Mouse (Mus musculus) C2C12 (cell line): ENCODE data around the gene BC049762. TPM values are rescaled to one million over a fixed set of nuclear protein-coding genes. Genes with fewer than 3 reads are reported as not detected.
A peak's percentile ranks its signal among the peaks of the same experiment; 100 is the strongest.

Source experiments
- H3K27me3 ChIP-seq: one replicate; pipeline ENCODE4 v1.6.1; 2011; ENCODE audit not compliant: control insufficient read depth, insufficient read depth, insufficient read length
- H3K36me3 ChIP-seq: one replicate; pipeline ENCODE4 v1.6.1; 2011; ENCODE audit not compliant: control insufficient read depth, insufficient read depth
- H3K4me3 ChIP-seq: one replicate; pipeline ENCODE4 v1.5.1; 2011; ENCODE audit warnings: mild to moderate bottlenecking, control low read depth; ENCODE audit not compliant: poor library complexity, insufficient read depth, severe bottlenecking
- H3K79me2 ChIP-seq: one replicate; pipeline ENCODE4 v1.6.1; 2011; ENCODE audit not compliant: control insufficient read depth, insufficient read depth
- H3K79me3 ChIP-seq: one replicate; pipeline ENCODE4 v1.6.1; 2011; ENCODE audit warnings: low read depth, control low read depth
- H3ac ChIP-seq: one replicate; pipeline ENCODE3; 2011; ENCODE audit warnings: low read depth; ENCODE audit not compliant: control insufficient read depth, insufficient read length
- CEBPB ChIP-seq: IDR thresholded peaks from one replicate; pipeline ENCODE4 v1.6.1; 2011; ENCODE audit warnings: low read depth, mild to moderate bottlenecking, control low read depth, moderate library complexity
- CTCF ChIP-seq: IDR thresholded peaks from one replicate; pipeline ENCODE4 v1.5.1; 2011; ENCODE audit not compliant: control insufficient read depth, insufficient read depth, insufficient read length
- FOSL1 ChIP-seq: IDR thresholded peaks from one replicate; pipeline ENCODE4 v1.8.0; 2011; ENCODE audit warnings: mild to moderate bottlenecking, low read length; ENCODE audit not compliant: poor library complexity, insufficient read depth, severe bottlenecking
- MAX ChIP-seq: IDR thresholded peaks from one replicate; pipeline ENCODE4 v1.6.1; 2011; ENCODE audit warnings: mild to moderate bottlenecking, control low read depth
- MYOD1 ChIP-seq: IDR thresholded peaks from one replicate; pipeline ENCODE4 v1.6.1; 2011; ENCODE audit warnings: low read depth; ENCODE audit not compliant: control insufficient read depth, insufficient read length
- MYOG ChIP-seq: IDR thresholded peaks from one replicate; pipeline ENCODE4 v1.6.1; 2011; ENCODE audit not compliant: control insufficient read depth, insufficient read length; ENCODE audit errors: extremely low read depth
- USF1 ChIP-seq: IDR thresholded peaks from one replicate; pipeline ENCODE4 v1.6.1; 2011; ENCODE audit warnings: low read depth, mild to moderate bottlenecking, control low read depth, moderate library complexity
- polyA plus RNA-seq: library from polyadenylated mRNA; unstranded; fragments of >200 nt; fragmentation: generic; extraction: Trizol; gene quantifications from one replicate; pipeline ENCODE4 v1.2.1, GENCODE M21; 2012; ENCODE audit warnings: missing spikeins

The BC049762 gene
- polyA plus RNA-seq, 1 experiment = 0.05 TPM

DNA sequence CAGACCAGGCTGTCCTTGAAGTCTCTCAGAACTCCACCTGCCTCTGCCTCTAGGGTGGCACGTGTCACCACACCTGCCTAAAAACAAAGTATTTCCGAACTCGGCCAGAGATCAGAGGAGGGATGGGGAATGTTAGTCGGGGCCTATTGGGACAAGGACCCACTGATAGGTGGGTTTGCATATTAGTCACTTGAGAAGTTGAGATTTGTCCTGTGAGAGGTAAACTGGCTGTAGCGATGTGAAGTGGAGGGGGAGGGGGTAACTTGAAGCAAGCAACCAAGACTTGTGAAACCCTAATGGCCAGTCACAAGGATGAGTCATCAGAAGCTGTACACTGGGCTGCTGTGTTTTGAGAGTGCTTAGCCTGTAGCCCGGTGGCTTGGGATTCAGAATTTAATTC lies 1.5 kb upstream of the BC049762 start:
- Histone ChIP-seq H3K79me2 (peaks cover 64% of the 10 kb centered on the region), H3K36me3 (peaks cover 42% of the 10 kb centered on the region), H3K79me3 (peaks cover 60% of the 10 kb centered on the region), H3ac (no peak overlapping the region), H3K27me3 (no peaks in the 10 kb centered on the region), H3K4me3 (peak overlapping the region; percentile 93)
- TF ChIP-seq MAX = peak; percentile 39
- no peak for TF ChIP-seq MYOG
- TF ChIP-seq MYOD1 = no peak
- peak; percentile 35 for TF ChIP-seq FOSL1
- peak; percentile 83 for TF ChIP-seq CEBPB

DNA sequence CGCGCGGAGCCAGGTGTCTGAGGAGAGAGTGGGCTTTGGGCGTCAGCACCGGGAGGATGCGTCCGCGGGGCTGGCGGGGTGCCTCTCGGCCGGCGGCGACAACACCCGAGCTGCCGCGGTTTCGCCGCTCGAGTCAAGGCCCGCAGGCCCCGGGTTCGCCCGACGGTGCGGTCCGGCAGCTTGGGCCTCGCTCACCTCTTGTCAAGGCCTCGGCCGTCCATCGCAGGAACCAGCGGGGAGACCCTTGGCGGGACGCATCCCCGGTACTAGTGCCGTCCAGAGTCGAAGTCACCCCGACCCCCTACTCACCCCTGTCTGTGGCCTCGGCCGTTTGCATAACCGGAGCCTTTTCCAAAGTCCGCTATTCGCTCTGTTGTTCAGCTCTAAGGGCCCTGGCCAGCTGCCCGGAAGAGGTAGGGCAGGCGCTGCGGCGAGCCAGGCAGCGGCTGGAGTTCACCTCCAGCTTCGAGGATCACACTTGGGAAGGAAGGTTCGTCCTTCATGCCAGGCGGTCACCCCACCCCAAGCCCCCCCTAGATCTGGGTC lies 513 bp upstream of the BC049762 start:
- H3K79me3 ChIP-seq = peaks cover 51% of the 10 kb centered on the region
- H3ac ChIP-seq = peak overlapping the region; percentile 86
- peak overlapping the region; percentile 93 for H3K4me3 ChIP-seq
- TF ChIP-seq CTCF (no peak), MAX (no peak), MYOD1 (no peak), CEBPB (no peak), FOSL1 (no peak), USF1 (no peak), MYOG (no peak)
- H3K27me3 ChIP-seq = no peaks in the 10 kb centered on the region
- H3K79me2 ChIP-seq = peaks cover 54% of the 10 kb centered on the region
- H3K36me3 ChIP-seq = peaks cover 33% of the 10 kb centered on the region

DNA sequence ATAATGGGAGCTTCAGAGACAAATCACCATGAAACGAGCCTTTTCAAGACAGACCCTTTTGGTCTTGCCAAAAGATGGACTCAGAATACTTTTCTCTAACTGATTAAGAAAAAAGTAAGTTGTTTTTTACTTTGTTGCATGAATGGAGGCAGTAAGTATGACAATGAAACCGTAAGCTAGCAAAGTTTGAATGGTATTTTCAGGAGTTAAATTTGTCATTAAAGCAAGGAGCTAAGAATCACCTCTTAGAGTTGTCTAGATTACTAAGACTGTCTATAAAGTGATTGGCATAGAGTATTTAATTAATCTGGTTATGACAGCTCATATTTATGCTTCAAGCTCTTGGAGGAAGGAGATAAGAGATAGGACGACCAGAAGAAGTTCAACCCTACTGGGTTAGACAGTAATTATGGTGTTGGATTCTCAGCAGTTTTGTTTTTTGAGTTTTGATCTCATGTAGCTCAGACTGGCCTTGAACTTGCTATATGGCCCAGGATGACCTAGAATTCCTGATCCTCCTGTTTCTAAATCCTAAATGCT lies 1.1 kb downstream of the BC049762 start, which contains the start of gene Clk4:
Clk4 (plus strand) TSS at position 51 of the 540 bp plus-strand sequence.
- TF ChIP-seq FOSL1 (no peak), MYOG (no peak), USF1 (no peak), CTCF (no peak), CEBPB (no peak), MYOD1 (no peak), MAX (no peak)
- peaks cover 1% of the 10 kb centered on the region for H3K27me3 ChIP-seq

GRCm38 (mm10) chr11:51257006-51257405 lies 5.8 kb downstream of the BC049762 start:
- Histone ChIP-seq H3ac (no peak overlapping the region), H3K4me3 (no peak overlapping the region), H3K27me3 (peaks cover 9% of the 10 kb centered on the region), H3K79me3 (no peaks in the 10 kb centered on the region), H3K36me3 (no peaks in the 10 kb centered on the region), H3K79me2 (no peaks in the 10 kb centered on the region)
- no peak for TF ChIP-seq MYOG
- TF ChIP-seq FOSL1 = no peak
- no peak for TF ChIP-seq CTCF
- TF ChIP-seq MYOD1 = no peak
- no peak for TF ChIP-seq USF1
- no peak for TF ChIP-seq MAX

More for the DNA sequence above, 1.1 kb downstream of the BC049762 start, which contains the start of gene Clk4:
- peak within 1 kb of the TSS; percentile 93 for H3K4me3 ChIP-seq
- H3K36me3 ChIP-seq = peaks cover 17% of the 10 kb centered on the region
- H3K79me2 ChIP-seq = peaks cover 38% of the 10 kb centered on the region
- H3ac ChIP-seq = no peak within 1 kb of the TSS
- H3K79me3 ChIP-seq = peaks cover 36% of the 10 kb centered on the region

DNA sequence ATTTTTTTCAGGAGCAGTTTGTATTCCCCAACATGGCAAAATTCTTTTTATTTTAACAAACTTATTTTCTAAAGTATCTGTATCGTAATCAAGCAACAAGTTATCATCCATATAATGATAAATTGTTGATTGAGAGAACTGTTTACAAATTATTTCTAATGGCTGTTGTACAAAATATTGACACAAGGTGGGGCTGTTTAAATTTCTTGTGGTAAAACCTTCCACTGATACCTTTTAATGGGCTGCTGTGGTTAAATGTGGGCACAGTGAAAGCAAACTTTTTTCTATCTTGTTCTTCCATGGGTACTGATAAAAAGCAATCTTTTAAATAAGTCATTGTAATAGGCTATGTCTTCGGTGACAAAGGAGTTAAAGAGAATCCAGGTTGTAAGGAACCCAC lies 19.9 kb downstream of the BC049762 start:
- H3K79me2 ChIP-seq = no peaks in the 10 kb centered on the region
- peaks cover 10% of the 10 kb centered on the region for H3K27me3 ChIP-seq
- H3ac ChIP-seq = no peak overlapping the region
- no peak for TF ChIP-seq MYOG
- no peak for TF ChIP-seq MYOD1
- no peak for TF ChIP-seq USF1
- no peak for TF ChIP-seq FOSL1
- H3K79me3 ChIP-seq = no peaks in the 10 kb centered on the region
- no peaks in the 10 kb centered on the region for H3K36me3 ChIP-seq
- no peak overlapping the region for H3K4me3 ChIP-seq

- no peaks in the 10 kb centered on the region for H3K79me2 ChIP-seq
- TF ChIP-seq MYOG (no peak), CEBPB (no peak), USF1 (no peak), MAX (no peak), MYOD1 (no peak), FOSL1 (no peak), CTCF (no peak)
- H3K36me3 ChIP-seq = no peaks in the 10 kb centered on the region
- no peak overlapping the region for H3K4me3 ChIP-seq
- peaks cover 15% of the 10 kb centered on the region for H3K27me3 ChIP-seq
- H3K79me3 ChIP-seq = no peaks in the 10 kb centered on the region
- no peak overlapping the region for H3ac ChIP-seq
These were observed 28.2 kb downstream of the BC049762 start for GRCm38 (mm10) chr11:51234626-51235025.
